Mouse (Mus musculus): ENCODE measurements at regions not wholly inside any gene's neighbourhood (a gene's known extent, or its start where the extent isn't known, plus 50 kb on each side); places are given as distances from the start of the nearest gene placed in this dataset.

GRCm38 (mm10) chr6:117407953-117408352 lies 239.6 kb downstream of the Cxcl12 start:
- no peak for TF ChIP-seq CTCF (IDR thresholded peaks at IDR 0.05)
- TF ChIP-seq EP300 (IDR thresholded peaks at IDR 0.05), result no peak

Data from lung, postnatal 0 days (tissue).